Mouse (Mus musculus) thymus, adult 2 months (tissue): Measurements from ENCODE around the gene Utp20.

Source experiments
- CTCF ChIP-seq: fragments of 200-500 bp; IDR thresholded peaks from 2 replicates; pipeline ENCODE4 v1.5.1; 2012; ENCODE audit warnings: mild to moderate bottlenecking, control low read depth, low read length, moderate library complexity, borderline replicate concordance; ENCODE audit not compliant: control insufficient read depth, poor library complexity, insufficient read depth; ENCODE audit errors: extremely low read depth
- POLR2A ChIP-seq: fragments of 200-500 bp; IDR thresholded peaks from 2 replicates; pipeline ENCODE4 v1.6.1; 2012; ENCODE audit warnings: mild to moderate bottlenecking, low read length, control low read depth, moderate library complexity; ENCODE audit not compliant: control insufficient read depth, poor library complexity, insufficient read depth; ENCODE audit errors: extremely low read depth

GRCm38 (mm10) chr10:88776206-88776605 is 50.4 kb downstream of the Utp20 start:
- no peak for TF ChIP-seq POLR2A
- no peak for TF ChIP-seq CTCF
